Mouse (Mus musculus) heart, embryonic 13.5 days (tissue): Measurements from ENCODE around the gene Ndufa9. TPM values are rescaled to one million over a fixed set of nuclear protein-coding genes. Genes with fewer than 3 reads are reported as not detected.

Source experiments
- polyA plus RNA-seq: library from polyadenylated mRNA; unstranded; fragments of >200 nt; fragmentation: Nextera tagmentation; extraction: Ambion mirVana; gene quantifications from 2 replicates; pipeline ENCODE4 v1.2.1, GENCODE M21; 2015

Ndufa9 gene
- polyA plus RNA-seq, 1 experiment from 2014 or later, result 329 TPM

Other genes with a start within 250 kb of the Ndufa9 start
- gene Kcna1, start 202.8 kb downstream of the Ndufa9 start, polyA plus RNA-seq, result 0.10 and 0.23 TPM in 2 replicates
- gene Kcna6, start 108.5 kb downstream of the Ndufa9 start, polyA plus RNA-seq, result 0.61 and 1.4 TPM in 2 replicates
- gene Akap3, start 4.0 kb upstream of the Ndufa9 start, polyA plus RNA-seq, result 0.05 TPM in 1 of 2 replicates, not detected in the other
- not detected in 2 replicates for gene Dyrk4, start 72.7 kb upstream of the Ndufa9 start, polyA plus RNA-seq
- gene Rad51ap1, start 90.5 kb upstream of the Ndufa9 start, polyA plus RNA-seq, result 28.0 and 34.4 TPM in 2 replicates
- gene D6Wsu163e, start 90.8 kb upstream of the Ndufa9 start, polyA plus RNA-seq, result 12.5 and 13.7 TPM in 2 replicates
- gene Fgf6, start 166.4 kb upstream of the Ndufa9 start, polyA plus RNA-seq, result 0.17 TPM in 1 of 2 replicates, not detected in the other
- gene Fgf23, start 223.8 kb upstream of the Ndufa9 start, polyA plus RNA-seq, result 0.23 and 0.31 TPM in 2 replicates